Mouse (Mus musculus) thymus, postnatal 10 days (tissue): ENCODE results near the gene Ifrd2.

ENCODE experiments used
- DNase-seq, 2 experiments: peaks; one replicate each; pipeline ENCODE4 v3.0.0; 2021; ENCODE audit warnings: low spot score in 2 of 2

The Ifrd2 gene

DNA sequence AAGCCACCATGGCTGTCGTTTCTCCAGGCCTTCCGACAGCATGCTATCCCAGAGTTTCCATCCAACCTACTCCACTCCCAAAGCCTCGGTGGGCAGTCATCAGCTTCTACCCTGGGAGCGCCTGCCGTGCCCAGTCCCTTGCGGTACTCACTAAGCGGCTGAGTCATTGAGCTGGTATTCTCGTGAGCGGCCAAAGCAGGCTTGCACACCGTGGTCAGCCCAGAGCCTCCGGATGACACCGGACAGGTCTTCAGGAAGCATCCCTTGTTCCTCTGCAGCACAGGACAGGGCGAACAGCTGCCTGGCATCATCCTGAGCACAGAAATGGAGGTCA lies 32.1 kb downstream of the Ifrd2 start:
- no peak for DNase-seq

DNA sequence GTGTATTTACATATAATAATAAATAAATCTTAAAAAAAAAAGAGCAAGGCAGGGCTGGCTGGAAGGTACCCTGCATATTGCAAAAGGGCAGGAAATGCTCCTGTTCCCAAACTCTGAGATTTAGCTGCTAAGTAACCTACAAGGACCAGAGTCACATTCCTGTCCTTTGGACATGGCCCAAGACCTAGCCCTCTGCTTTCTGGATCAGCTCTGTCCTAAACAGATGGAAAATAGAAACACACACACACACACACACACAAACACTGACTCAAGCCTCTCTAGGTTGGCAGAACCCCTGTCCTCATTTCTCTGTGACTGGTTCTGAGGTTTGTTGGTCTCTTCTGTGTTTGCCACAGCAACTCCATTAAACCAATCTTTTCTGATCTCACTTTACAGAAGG lies 33.5 kb downstream of the Ifrd2 start:
- no peak for DNase-seq

DNA sequence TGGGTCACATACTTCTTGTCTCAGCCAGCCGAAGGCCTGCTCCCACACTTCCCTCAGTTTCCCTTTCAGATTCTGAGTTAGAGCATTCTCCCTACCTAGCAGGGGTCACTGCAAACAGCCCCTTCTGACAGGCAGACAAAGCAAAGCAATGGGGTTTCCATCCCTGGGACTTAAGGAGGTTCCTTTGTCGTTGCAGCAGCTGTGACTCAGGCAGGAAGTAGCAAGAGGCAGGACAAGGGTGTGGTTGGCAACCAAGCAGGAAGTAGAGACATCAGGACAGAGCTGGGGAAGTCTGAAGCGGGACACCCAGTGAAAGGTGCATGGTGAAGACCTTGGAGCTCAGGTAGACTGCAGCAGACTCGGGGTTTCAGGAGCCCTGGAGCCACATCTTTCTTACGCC lies 37.1 kb downstream of the Ifrd2 start:
- DNase-seq = peak; percentile 63 to 64

DNA sequence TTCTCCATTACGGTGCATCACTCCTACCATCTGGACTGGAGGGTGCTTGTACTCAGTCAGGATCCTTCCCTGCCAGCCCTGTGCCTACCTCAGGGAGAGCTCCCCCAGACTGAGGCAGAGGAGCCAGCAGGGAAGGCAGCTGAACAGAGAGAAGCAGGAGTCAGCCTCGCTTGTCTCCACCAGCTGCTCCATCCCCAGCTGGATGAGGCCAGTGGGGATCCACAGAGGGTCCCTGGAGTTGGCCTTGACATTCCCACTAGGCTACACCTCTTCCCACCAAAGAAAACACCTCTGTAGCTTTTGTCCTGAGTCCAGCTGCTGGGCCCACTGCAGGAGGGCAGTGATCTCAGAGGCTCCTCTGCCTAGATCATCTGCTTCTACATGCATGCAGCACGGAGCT lies 37.5 kb downstream of the Ifrd2 start:
- DNase-seq = no peak

DNA sequence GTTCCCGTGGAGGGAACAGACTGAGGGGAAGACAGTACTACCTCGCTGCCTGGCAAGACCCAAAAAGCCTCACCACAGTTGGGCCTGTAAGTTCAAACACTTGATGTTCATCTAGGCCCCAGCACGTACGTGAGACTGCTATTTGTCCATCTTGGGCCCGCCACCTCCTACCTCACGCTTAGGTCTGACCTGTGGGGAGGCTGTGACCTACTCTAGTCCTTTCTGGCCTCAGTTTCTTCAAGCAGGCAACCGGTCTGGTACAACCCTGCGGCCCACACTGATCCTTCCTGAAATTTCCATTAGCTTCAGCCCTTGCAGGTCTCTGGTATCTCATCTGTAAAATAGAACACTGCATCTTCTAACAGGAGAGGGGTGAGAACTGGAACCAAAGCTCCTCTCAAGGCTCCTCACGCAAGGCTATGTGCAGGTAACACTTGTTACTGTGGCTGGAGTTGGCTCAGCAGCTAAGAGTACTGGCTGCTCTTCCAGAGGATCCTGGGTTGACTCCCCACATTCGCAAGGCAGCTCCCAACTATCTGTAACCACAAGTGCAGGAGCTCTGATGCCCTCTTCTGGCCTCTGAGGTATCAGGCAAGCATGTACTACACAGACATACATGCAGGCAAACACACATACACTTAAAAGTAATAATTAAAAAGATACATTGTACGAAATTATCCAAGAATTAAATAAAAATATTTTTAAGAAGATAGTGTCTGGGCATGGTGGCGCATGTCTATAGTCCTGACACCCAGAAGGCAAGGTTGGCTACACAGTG lies 38.1 kb downstream of the Ifrd2 start:
- no peak for DNase-seq

DNA sequence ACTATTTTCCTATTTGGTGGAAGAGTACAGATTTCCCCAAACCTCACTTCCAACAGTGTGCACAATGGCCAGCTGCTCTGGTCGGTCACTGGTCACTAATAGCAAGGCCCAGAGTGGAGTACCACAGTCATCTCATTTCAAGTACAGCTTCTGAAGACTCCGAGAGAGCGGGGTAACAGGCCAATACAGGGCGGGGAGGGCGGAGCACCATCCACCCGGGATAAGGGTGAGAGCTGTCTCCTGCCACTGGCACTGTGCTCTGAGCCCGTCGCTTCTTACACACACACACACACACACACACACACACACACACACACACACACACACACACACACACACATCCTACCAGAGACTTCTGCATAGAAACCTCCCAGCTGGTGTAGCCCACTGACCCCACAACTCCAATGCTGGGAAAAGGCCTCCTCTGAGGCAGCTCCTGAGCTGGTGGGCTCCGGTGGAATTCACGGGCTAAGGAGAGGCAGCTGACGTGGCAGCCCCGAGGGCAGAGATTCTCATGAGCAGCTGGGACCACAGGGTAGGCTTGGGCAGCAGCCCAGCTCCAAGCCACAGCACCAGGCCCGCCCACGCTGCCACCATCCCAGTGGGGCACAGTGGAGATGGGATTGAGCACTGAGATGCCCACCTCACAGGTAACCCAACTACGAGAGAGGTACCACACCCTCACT lies 38.9 kb downstream of the Ifrd2 start:
- no peak for DNase-seq

DNA sequence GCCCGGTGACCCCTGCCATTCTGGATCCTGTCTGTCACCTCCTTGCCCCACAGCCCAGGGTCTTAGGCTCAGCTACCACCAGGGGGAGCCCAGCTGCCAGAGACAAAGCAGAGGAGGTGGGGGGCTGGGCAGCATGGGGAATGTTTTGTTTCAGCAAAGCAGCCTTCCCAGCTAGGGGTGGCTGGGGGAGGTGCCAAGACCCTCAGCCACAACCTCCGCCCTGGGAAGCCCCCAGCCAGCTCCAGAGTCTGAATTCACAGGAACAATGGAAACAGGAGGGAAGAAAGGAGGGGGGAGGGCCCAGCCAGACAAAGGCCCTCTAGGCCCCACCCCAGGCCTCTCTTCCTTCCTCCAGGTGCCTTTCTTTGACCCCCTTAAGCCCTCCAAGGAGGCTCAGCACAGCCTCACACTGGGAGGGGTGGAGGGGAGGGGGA lies 39.4 kb downstream of the Ifrd2 start:
- peak; percentile 91 to 97 for DNase-seq

DNA sequence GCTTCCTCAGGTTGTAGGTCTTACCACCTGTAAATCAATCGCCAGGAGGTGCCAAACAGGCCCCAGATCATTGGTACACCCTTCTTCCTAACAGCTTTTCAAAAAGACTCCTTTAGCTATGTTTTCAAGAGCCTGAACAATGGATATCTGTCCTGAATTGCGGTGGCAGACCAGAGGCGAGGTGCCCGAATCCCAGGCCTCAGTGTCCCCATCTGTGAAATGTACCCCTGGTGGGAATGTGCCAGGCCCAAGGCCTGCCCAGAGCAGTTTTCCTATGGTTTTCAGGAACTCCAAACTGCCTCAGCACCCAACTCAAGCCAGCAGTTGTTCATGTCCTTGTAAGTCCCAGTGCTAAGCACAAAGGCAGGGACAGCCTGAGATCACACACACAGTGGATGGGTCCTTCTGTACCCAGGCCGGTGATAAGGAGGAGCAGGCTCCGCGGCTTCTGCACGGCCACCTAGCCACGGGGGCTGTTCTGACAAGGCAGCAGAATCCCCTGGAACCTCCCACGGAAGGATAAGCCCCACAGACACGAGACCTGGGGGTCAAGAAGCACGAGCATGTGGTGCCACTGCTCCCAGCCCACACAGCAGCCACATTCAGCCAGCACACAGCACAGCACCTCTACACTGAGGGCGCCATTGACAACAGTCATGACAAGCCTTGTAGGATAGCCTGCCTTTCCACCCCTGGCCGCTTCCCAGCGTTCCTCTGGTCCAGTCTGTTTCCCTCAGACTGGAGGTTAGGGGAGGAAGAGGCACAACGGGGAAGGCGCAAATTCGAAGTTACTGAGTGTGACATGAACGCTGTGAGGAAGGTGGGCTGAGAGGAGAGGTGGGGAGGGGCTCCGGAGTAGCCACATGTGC lies 40.2 kb downstream of the Ifrd2 start:
- peak in 1 of 2 experiments; percentile 29 for DNase-seq

DNA sequence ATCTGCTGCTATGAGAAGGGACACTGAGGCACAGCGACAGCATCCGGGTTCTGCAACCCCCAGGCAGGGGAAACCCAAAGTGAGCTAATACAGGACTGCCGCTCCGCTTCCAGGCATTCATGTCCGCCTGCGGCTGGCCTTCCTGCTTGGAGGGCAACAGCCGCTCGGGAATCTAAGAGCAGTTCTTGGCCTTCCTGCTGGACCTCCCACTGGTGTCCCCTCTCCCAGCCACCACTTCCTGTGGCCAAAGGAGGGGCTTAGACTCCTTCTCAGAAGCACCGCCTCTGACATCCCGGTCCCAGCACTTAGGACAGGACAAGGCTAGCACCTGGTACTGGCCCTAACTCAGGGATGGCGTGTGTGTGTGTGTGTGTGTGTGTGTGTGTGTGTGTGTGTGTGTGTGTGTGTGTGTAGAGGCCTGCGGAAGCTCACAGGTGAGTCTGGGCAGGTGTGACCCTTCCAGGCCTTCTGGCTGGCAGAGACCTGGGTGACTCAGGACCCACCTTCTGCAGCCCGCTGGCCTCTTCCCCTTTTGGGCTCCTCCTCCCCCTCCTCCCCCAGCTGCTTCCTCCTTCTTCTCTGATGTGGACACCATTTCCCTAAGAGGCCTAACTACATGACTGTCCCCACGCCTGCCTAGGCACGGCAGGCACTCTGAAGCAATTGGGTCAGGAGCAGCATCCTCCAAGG lies 41.4 kb downstream of the Ifrd2 start:
- no peak for DNase-seq

DNA sequence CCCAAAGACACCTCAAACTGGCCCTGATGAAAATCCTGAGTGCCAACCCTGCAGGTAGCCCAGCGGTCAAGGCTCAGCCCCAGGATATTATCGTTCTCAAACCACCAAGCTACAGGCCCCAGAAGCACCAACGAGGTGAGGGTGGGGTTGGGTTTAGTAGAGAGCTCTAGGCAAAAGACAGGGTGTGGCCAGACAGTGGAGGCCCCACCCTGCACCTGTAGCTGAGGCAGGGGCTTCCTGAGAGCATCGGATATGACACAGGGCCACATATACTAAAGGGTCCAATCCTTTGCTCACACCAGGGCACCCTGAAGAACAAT lies 41.9 kb downstream of the Ifrd2 start:
- DNase-seq = peak in 1 of 2 experiments; percentile 26

DNA sequence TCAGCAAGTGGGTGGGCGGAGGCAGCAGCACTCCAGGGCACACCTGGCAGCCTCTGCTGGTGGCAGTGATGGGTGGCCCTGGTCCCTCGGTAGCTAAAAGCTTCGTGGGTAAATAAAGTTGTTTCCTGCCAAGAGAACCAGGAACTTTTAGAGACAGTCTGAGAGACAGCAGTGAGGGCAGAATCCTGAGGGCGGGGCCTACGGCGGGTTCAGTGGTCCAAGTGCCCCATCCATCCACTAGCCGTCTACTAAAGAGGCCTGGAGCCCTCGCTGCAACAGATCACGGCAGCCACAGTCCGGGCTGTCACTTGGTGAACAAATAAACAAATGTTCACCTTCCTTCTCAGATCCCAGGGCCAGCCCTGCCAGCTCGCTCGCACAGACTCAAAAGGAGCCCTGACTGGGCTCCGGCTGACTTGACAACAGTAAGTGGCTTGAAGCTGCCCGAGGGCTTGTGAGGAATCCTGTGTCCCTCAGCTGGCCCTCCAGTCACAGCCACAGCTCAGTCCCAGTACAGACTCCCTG lies 42.5 kb downstream of the Ifrd2 start:
- peak; percentile 61 for DNase-seq

DNA sequence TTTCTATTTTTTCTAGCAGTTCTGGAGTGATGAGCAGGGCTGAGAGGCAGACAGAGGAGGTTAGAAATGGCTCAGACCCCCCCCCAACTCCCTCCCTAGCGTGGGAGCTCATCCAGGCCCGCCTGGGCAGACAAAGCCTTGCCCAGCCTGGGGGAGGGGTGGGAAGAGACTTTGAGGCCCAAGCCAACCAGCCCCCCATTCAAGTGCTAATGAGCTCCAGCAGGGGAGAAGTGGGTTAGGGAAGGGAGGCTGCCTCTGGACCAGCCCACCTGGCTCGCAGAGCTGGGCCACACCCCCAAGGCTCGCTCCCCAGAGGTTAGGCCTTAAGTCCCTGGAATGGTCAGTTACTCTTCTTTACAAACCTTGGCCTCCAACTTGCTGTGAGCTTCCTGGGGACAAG lies 43.1 kb downstream of the Ifrd2 start:
- no peak for DNase-seq

DNA sequence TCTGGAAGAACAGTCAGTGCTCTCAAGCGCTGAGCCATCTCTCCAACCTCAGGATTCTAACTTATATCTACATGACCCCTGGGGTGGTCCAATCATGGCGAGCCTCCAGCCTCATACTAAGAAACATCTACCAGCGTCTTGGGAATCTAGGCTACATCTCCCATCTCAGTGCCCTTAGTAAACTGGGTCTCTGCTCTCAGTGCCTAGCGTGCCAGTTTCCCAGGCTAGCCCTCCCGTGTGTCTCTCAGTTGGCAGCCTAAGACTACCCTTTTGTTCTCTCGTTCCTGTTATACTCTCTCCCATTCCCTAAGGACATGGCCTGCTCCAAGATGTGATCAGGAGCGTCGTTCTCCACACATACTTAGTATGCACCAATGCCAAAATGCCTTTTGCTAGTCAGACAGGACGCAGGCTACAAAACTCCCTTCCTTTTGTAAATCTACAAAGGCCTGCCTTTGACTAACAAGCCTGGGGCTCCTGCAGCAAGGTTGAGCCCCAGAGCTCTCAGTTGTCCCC lies 43.9 kb downstream of the Ifrd2 start:
- DNase-seq = no peak

DNA sequence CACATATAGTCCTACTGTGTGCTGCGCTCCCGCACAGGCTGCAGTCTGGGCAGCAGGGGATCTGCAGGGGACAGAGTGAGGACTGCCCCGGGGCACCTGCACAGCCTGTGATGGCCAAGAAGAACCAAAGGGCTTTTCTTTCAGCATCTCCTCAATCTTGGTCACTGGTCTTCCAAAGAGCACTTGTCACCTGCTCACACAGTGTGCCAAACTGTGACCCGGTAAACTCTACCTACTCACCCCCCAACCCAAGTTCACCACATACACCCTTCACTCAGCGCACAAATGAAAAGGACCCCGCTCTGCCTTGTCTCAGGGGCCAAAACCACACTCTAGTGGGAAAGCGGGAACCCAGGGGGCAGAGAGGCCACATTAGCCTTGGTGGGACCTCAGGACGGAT lies 44.4 kb downstream of the Ifrd2 start:
- DNase-seq = no peak

DNA sequence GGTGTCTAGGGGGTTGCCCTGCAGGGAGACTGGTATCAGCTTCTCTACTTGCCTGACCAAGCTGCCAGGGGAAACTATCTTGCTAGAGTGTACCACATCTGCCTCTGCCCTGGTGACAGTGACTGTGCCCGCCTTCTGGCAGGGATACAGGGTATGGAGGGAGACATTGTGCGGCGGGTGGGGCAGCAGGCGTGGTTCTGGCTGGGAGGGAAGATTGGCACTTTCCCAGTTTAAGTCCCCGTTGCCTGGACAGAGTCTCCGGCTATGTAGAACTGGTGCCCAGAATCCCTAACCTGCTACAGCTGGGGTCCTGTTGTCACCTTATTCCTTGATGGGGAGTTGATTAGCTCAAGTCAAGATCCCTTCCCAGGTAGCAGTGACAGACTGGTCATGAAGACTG lies 45.0 kb downstream of the Ifrd2 start:
- DNase-seq = peak in 1 of 2 experiments; percentile 34

DNA sequence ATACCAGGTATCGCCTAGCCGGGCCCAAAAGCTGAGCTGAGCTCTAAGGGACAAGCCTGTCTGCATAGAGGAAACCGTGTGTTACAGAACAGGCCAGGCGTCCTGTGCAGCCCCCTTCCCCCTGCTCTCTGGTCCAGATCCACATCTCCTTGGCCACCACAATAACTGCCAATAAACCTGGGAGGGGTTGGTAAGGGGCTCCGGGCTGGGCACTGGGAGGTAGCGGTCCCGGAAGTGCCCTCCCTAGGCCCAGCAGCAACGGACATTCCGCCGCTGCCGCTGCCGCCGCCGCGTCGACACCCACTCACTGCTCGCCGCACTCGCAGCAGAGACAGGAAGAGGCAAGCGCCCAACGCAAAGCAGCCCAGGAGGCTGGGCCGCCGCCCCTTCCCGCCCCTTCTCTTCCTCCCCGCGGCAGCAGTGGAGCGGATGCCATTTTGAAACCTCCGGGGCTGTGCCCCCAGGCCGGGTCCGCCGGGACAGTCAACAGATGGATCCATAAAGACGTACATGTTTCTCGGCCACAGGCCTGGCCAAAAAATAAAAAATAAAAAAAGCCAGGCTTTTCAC lies 45.7 kb downstream of the Ifrd2 start:
- peak; percentile 86 to 87 for DNase-seq

DNA sequence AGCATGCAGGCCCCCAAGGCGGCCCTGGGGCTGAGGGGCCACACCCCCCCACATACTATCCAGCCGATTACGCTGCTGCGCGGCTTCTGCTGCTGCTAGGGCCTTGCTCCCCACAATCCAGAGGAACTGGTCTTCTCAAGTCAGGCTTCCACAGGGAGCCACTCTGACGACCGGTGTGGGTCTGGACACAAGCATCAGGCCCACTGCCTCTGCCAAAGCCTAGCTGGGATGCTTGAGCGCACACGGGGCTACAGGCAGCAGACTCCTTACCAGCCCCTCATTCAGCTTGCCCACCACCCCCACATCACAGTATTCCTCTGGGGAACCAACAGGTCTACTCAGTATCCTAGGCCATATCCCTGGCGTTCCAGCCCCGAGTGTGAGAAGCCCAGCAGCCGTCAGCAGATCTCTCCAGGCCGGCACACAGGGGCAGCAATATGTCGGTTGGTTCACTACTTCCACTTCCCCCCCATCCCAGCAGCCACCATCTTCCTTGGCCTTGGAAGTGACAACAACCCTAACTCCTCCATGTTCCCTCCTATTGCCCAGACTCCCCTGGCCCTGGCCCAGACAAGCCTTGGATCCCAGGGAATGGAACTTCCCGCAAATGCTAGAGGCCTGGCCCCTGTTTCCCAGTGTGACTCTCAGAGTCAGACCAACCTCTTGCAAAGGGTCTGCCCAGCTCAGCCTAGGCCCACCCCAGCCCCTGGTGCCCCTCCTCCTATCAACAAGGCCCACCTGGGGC lies 46.4 kb downstream of the Ifrd2 start:
- peak in 1 of 2 experiments; percentile 47 for DNase-seq

DNA sequence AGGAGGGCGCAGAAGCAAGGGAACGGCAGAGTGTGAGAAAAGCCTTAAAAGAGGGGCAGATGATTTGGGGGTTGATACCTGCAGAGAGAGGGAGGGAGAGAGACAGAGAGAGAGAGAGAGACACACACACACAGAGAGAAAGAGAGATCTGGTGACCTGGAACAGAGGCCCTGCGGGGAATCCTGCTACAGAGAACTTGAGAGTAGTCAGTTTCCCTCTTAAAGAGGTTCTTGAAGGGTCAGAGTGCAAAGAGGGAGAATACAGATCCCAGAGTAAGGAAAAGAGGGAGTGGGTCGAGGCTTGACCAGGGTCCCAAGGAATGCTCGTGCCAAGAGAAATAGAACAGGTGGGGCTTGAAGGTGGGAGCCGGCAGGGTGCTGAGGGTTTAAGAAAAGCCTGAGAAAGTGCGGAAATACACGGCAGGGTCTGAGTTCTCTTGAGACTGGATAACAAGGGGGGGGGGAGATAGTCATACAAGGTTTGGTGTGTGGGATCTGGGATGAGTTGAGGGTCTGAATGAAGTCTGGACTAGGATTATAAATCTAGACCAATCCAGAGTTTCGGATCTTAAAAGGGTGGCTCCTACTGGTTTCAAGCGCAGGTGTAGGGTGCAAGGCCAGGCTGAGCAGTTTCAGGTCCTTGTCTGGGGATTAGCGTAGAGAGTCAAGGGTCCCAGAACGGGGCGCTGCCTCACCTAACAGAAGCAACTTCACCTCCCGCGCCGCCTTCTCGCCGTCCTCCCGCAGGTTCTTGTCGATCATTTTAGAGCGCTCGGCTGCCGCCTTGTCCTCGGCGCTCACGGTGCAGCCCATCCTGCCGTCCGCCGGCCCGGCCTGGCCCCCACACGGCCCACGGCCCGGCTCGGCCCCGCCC lies 47.2 kb downstream of the Ifrd2 start:
- DNase-seq = no peak

DNA sequence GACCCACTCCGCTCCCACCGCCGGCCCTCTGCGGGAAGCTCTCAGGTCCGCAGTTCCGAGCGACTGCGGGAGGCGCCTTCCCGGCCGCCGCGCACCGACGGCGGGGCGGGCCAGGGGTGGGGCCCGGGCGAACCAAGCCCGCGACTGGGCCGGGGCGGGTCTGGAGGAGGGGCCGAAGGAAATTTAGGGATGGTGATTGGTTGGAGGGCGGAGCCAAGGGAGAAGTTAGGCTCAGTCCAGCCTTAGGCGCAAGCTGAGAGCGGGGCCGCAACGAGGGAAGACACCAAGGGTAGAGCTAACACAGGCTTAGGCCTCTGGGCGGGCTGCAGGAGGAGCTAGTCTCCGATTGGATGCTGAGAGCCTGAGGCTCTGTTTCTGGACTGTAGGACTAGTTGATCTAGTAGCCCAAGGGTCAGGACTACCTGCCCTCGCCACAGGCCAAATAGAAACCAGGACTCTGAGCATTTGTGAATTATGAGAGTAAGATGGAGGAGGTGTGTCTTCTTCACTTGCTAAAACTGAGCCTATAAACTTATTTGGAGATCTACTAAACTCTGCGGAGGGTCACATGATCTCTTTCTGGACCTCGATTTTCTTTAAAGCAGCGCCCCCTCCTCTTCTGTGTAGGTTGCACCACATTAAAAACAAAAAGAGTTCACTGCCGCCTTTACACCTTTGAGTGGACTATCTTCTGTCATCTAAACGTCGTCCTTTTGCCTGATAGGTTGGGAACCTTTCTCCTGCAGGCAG lies 48.0 kb downstream of the Ifrd2 start, which contains the start of gene Gnai2:
TSS of gene Gnai2 (minus strand) at position 89 of the 750 bp plus-strand sequence.
- peak; percentile 94 to 95 for DNase-seq
